Mouse (Mus musculus): ENCODE results near the gene Glul. TPM values are rescaled to one million over a fixed set of nuclear protein-coding genes. Genes with fewer than 3 reads are reported as not detected.

The Glul gene
- polyA plus RNA-seq (2017; shearing (Covaris generic)), result 29.5 TPM

DNA sequence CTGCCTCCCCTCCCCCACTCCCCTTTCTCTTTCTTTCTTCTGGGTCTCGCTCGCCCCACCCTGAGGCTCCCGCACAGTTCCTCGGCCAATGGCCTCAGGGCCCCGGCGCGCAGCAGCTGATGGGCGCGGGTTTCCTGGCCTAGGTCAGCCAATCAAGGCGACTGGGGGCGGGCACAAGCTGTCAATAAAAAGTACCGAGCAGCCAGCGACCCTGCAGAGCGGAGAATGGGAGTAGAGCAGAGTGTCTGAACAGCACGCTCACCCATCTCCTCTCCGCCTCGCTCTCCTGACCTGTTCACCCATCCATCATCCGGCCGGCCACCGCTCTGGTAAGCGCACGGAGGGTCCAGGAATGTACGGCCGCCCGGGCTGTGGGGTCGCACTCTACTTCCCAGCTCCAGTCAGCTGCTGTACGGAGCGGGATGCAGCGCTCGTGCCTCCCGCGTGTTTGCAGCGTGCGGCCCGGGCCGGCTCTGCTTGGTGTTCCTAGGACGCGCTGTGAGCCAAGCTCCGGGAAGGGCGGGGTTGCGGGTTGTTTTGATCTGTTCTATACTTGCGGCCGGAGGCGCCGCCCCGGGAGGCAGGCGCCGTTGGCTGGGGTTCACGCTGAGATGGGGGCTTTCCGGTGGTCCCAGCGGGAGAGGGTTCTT is at the start of gene Glul, which contains the start of gene Teddm2:
Gene Glul, plus strand, starts transcription at position 214 of the 650 bp plus-strand sequence.
Gene Teddm2, minus strand, starts transcription at position 498 of the 650 bp plus-strand sequence.

DNA sequence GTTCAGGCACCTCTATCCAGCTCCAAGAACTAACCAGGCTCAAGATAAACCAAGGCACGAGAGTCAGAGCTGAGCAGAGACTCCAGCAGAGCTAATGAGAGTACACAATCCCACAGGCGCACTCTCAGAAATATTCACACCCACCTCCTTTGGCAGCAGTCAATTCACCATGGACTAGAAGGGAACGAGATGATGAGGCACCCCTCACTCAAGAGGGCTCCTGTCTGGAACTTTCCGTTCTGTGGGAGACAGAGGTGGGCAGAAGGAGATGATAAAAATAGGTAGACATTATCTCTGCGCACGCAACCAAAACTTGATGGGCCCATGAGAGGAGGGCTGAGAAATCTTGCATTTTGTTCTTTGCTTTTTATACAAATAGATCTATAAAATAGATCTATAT is 25.7 kb upstream of the Glul start, which contains the start of gene Teddm1b:
Gene Teddm1b, plus strand, starts transcription at position 301 of the 400 bp plus-strand sequence.

DNA sequence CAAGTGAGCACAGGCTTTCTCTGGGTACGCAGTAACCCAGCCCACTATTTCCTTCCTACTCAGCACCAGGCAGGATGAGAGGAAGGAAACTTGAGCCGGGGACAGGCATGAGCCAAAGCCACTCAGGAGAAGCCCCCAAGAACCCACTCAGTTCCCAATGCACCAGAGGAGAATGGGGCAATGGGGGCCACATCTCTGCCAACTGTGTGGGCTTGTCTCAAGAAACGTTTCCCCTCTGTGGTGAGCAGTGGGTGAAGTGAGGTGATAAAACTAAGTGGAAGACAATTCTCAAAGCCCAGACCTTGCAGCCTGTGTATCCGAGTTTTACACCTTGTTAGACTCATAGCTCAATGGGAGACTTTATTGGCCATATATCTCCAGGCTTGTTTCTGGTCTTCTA is 8.3 kb upstream of the Glul start, which contains the start of gene Teddm1a:
Gene Teddm1a, plus strand, starts transcription at position 301 of the 400 bp plus-strand sequence.

Other genes starting within 250 kb of the Glul start
- gene Rgs8, start 246.9 kb upstream of the Glul start, polyA plus RNA-seq (2017; shearing (Covaris generic)), result not detected
- 28.5 TPM for gene Rgs16, start 159.6 kb upstream of the Glul start, polyA plus RNA-seq (2017; shearing (Covaris generic))
- gene Rnasel, start 150.5 kb upstream of the Glul start, polyA plus RNA-seq (2017; shearing (Covaris generic)), result 27.7 TPM
- 0.12 TPM for gene Rgsl1, start 55.8 kb upstream of the Glul start, polyA plus RNA-seq (2017; shearing (Covaris generic))
- gene Teddm1b, start 25.6 kb upstream of the Glul start, polyA plus RNA-seq (2017; shearing (Covaris generic)), result 0.12 TPM
- gene Teddm1a, start 8.2 kb upstream of the Glul start, polyA plus RNA-seq (2017; shearing (Covaris generic)), result not detected
- 0.43 TPM for gene Teddm2, start 284 bp downstream of the Glul start, polyA plus RNA-seq (2017; shearing (Covaris generic))

Data from CD4-positive, CD25-positive, alpha-beta regulatory T cell (primary cell).